Mouse (Mus musculus) embryonic facial prominence, embryonic 13.5 days (tissue): ENCODE measurements around the gene Fam240a. TPM values are rescaled to one million over a fixed set of nuclear protein-coding genes. Genes with fewer than 3 reads are reported as not detected.

ENCODE experiments used
- ATAC-seq: fragments of 200-750 bp; cut with Nextera tagmentation; 2 replicates; pipeline ENCODE4 v1.8.0; 2017; ENCODE audit warnings: low read depth; ENCODE audit not compliant: insufficient number of reproducible peaks, insufficient read depth, low FRiP score, low TSS enrichment
- H3K27ac ChIP-seq: fragments of 300-500 bp; sonication (generic); 2 replicates; pipeline ENCODE4 v1.5.1; 2015; ENCODE audit warnings: moderate library complexity, mild to moderate bottlenecking, inconsistent platforms
- H3K27me3 ChIP-seq: fragments of 300-500 bp; sonication (generic); 2 replicates; pipeline ENCODE4 v1.6.1; 2015; ENCODE audit warnings: mild to moderate bottlenecking, inconsistent platforms
- H3K36me3 ChIP-seq: fragments of 300-500 bp; sonication (generic); 2 replicates; pipeline ENCODE4 v1.6.1; 2015; ENCODE audit warnings: mild to moderate bottlenecking, inconsistent platforms
- H3K4me1 ChIP-seq: fragments of 300-500 bp; sonication (generic); 2 replicates; pipeline ENCODE4 v1.6.1; 2015; ENCODE audit warnings: inconsistent platforms
- H3K4me2 ChIP-seq: fragments of 300-500 bp; sonication (generic); 2 replicates; pipeline ENCODE4 v1.6.1; 2015; ENCODE audit warnings: moderate library complexity, mild to moderate bottlenecking, inconsistent platforms
- H3K4me3 ChIP-seq: fragments of 300-500 bp; sonication (generic); 2 replicates; pipeline ENCODE4 v1.5.1; 2015; ENCODE audit warnings: mild to moderate bottlenecking, inconsistent platforms
- H3K9ac ChIP-seq: fragments of 300-500 bp; sonication (generic); 2 replicates; pipeline ENCODE4 v1.6.1; 2015; ENCODE audit warnings: mild to moderate bottlenecking, inconsistent platforms
- H3K9me3 ChIP-seq: fragments of 300-500 bp; sonication (generic); 2 replicates; pipeline ENCODE4 v1.6.1; 2016; ENCODE audit warnings: inconsistent platforms
- WGBS: fragments of 180-500 bp; shearing (Covaris S2); methylation state at CpG from one replicate; pipeline ENCODE4 v1.1.7; 2015; ENCODE audit warnings: mixed read lengths; 5-methylcytosine and 5-hydroxymethylcytosine counted together
- polyA plus RNA-seq: library from polyadenylated mRNA; unstranded; fragments of >200 nt; fragmentation: Nextera tagmentation; extraction: Ambion mirVana; gene quantifications from 2 replicates; pipeline ENCODE4 v1.2.1, GENCODE M21; 2015

Gene Fam240a
- polyA plus RNA-seq, 1 experiment from 2014 or later = not detected

GRCm38 (mm10) chr9:110952931-110953549 lies 36.4 kb upstream of the Fam240a start:
- Histone ChIP-seq H3K27me3 (peaks cover 48% of the 10 kb centered on the region), H3K4me1 (peaks cover 5% of the 10 kb centered on the region; the same call in 1 of the 2 replicates), H3K4me3 (peak overlapping the region; percentile 56), H3K9ac (peak overlapping the region; percentile 69; the same call in 1 of the 2 replicates), H3K4me2 (peak overlapping the region; percentile 98), H3K9me3 (no peaks in the 10 kb centered on the region), H3K36me3 (no peaks in the 10 kb centered on the region), H3K27ac (no peak overlapping the region)
- WGBS = 37% methylated on average over 5 of the region's 5 CpGs
- ATAC-seq = no peak

GRCm38 (mm10) chr9:110952398-110952797 lies 35.7 kb upstream of the Fam240a start:
- Histone ChIP-seq H3K27ac (no peak overlapping the region), H3K9me3 (no peaks in the 10 kb centered on the region), H3K27me3 (peaks cover 54% of the 10 kb centered on the region), H3K4me1 (peaks cover 8% of the 10 kb centered on the region), H3K4me2 (no peak overlapping the region), H3K4me3 (no peak overlapping the region), H3K9ac (no peak overlapping the region), H3K36me3 (no peaks in the 10 kb centered on the region)
- 57% methylated on average over 6 of the region's 6 CpGs for WGBS
- no peak for ATAC-seq

GRCm38 (mm10) chr9:110951866-110952265 lies 35.2 kb upstream of the Fam240a start:
- Histone ChIP-seq H3K27me3 (peaks cover 59% of the 10 kb centered on the region), H3K4me3 (no peak overlapping the region), H3K4me2 (no peak overlapping the region), H3K27ac (no peak overlapping the region), H3K4me1 (peaks cover 12% of the 10 kb centered on the region), H3K36me3 (no peaks in the 10 kb centered on the region), H3K9ac (no peak overlapping the region), H3K9me3 (no peaks in the 10 kb centered on the region)
- 93% methylated on average over 13 of the region's 13 CpGs for WGBS
- ATAC-seq = no peak

- peaks cover 17% of the 10 kb centered on the region for H3K4me1 ChIP-seq
- no peak within 1 kb of the TSS for H3K4me3 ChIP-seq
- 89% methylated on average over 11 of the region's 11 CpGs for WGBS
- no peak within 1 kb of the TSS for H3K4me2 ChIP-seq
- H3K27me3 ChIP-seq = peaks cover 63% of the 10 kb centered on the region
- H3K27ac ChIP-seq = no peak within 1 kb of the TSS
- no peak within 1 kb of the TSS for H3K9ac ChIP-seq
- H3K36me3 ChIP-seq = no peaks in the 10 kb centered on the region
- H3K9me3 ChIP-seq = no peaks in the 10 kb centered on the region
- no peak for ATAC-seq
Measured at GRCm38 (mm10) chr9:110951397-110951796, 34.7 kb upstream of the Fam240a start, which contains the start of gene Lrrc2. Lrrc2 (plus strand) TSS chr9:110951545.

- no peaks in the 10 kb centered on the region for H3K36me3 ChIP-seq
- no peaks in the 10 kb centered on the region for H3K9me3 ChIP-seq
- no peak overlapping the region for H3K4me2 ChIP-seq
- WGBS = 92% methylated on average over 3 of the region's 3 CpGs
- no peak overlapping the region for H3K4me3 ChIP-seq
- H3K4me1 ChIP-seq = peaks cover 23% of the 10 kb centered on the region
- ATAC-seq = no peak
- H3K27ac ChIP-seq = no peak overlapping the region
- H3K27me3 ChIP-seq = peaks cover 63% of the 10 kb centered on the region
- no peak overlapping the region for H3K9ac ChIP-seq
Measured at GRCm38 (mm10) chr9:110950109-110950508, 33.4 kb upstream of the Fam240a start.

GRCm38 (mm10) chr9:110948813-110949310 lies 32.2 kb upstream of the Fam240a start:
- Histone ChIP-seq H3K27me3 (peaks cover 64% of the 10 kb centered on the region), H3K4me1 (peaks cover 27% of the 10 kb centered on the region), H3K4me2 (no peak overlapping the region), H3K9ac (no peak overlapping the region), H3K27ac (no peak overlapping the region), H3K36me3 (no peaks in the 10 kb centered on the region), H3K4me3 (no peak overlapping the region), H3K9me3 (no peaks in the 10 kb centered on the region)
- WGBS = 56% methylated on average over 8 of the region's 8 CpGs
- no peak for ATAC-seq

- Histone ChIP-seq H3K4me2 (no peak overlapping the region), H3K9ac (no peak overlapping the region), H3K9me3 (no peaks in the 10 kb centered on the region), H3K27ac (no peak overlapping the region), H3K4me3 (no peak overlapping the region), H3K4me1 (peaks cover 22% of the 10 kb centered on the region), H3K36me3 (no peaks in the 10 kb centered on the region), H3K27me3 (peaks cover 57% of the 10 kb centered on the region)
- ATAC-seq = no peak
- WGBS = 37% methylated on average over 6 of the region's 6 CpGs
Measured at GRCm38 (mm10) chr9:110947900-110948299, 31.2 kb upstream of the Fam240a start.

GRCm38 (mm10) chr9:110947261-110947661 lies 30.6 kb upstream of the Fam240a start:
- 14% methylated on average over 6 of the region's 6 CpGs for WGBS
- H3K4me1 ChIP-seq = peaks cover 22% of the 10 kb centered on the region
- H3K9ac ChIP-seq = no peak overlapping the region
- no peaks in the 10 kb centered on the region for H3K9me3 ChIP-seq
- H3K4me2 ChIP-seq = no peak overlapping the region; the same call in 1 of the 2 replicates
- no peak overlapping the region for H3K27ac ChIP-seq
- peaks cover 55% of the 10 kb centered on the region for H3K27me3 ChIP-seq
- no peak for ATAC-seq
- H3K4me3 ChIP-seq = no peak overlapping the region
- no peaks in the 10 kb centered on the region for H3K36me3 ChIP-seq

GRCm38 (mm10) chr9:110946548-110947044 lies 29.9 kb upstream of the Fam240a start:
- no peak for ATAC-seq
- Histone ChIP-seq H3K4me3 (no peak overlapping the region), H3K9ac (no peak overlapping the region), H3K9me3 (no peaks in the 10 kb centered on the region), H3K27me3 (peaks cover 49% of the 10 kb centered on the region), H3K36me3 (no peaks in the 10 kb centered on the region), H3K27ac (no peak overlapping the region), H3K4me1 (peaks cover 22% of the 10 kb centered on the region), H3K4me2 (peak overlapping the region; percentile 26)
- 7% methylated on average over 20 of the region's 20 CpGs for WGBS

- Histone ChIP-seq H3K4me3 (peak within 1 kb of the TSS; percentile 4; the same call in 1 of the 2 replicates), H3K4me2 (peak within 1 kb of the TSS; percentile 26), H3K27me3 (peaks cover 49% of the 10 kb centered on the region), H3K27ac (no peak within 1 kb of the TSS), H3K4me1 (peaks cover 22% of the 10 kb centered on the region), H3K9me3 (no peaks in the 10 kb centered on the region), H3K36me3 (no peaks in the 10 kb centered on the region), H3K9ac (no peak within 1 kb of the TSS)
- ATAC-seq = no peak
- 12% methylated on average over 11 of the region's 11 CpGs for WGBS
Measured at GRCm38 (mm10) chr9:110945926-110946325, 29.3 kb upstream of the Fam240a start, which contains the start of gene Tdgf1. Tdgf1 (minus strand) TSS chr9:110946158.

GRCm38 (mm10) chr9:110945343-110945742 lies 28.7 kb upstream of the Fam240a start:
- Histone ChIP-seq H3K27me3 (peaks cover 49% of the 10 kb centered on the region), H3K4me3 (peak overlapping the region; percentile 4; the same call in 1 of the 2 replicates), H3K27ac (no peak overlapping the region), H3K9me3 (no peaks in the 10 kb centered on the region), H3K9ac (no peak overlapping the region), H3K4me2 (peak overlapping the region; percentile 11; the same call in 1 of the 2 replicates), H3K4me1 (peaks cover 22% of the 10 kb centered on the region), H3K36me3 (no peaks in the 10 kb centered on the region)
- ATAC-seq = no peak
- 16% methylated on average over 18 of the region's 18 CpGs for WGBS

- peaks cover 49% of the 10 kb centered on the region for H3K27me3 ChIP-seq
- no peak overlapping the region for H3K9ac ChIP-seq
- H3K36me3 ChIP-seq = no peaks in the 10 kb centered on the region
- no peak overlapping the region for H3K4me3 ChIP-seq
- no peak overlapping the region for H3K27ac ChIP-seq
- no peaks in the 10 kb centered on the region for H3K9me3 ChIP-seq
- H3K4me1 ChIP-seq = peaks cover 22% of the 10 kb centered on the region
- WGBS = 27% methylated on average over 13 of the region's 13 CpGs
- no peak for ATAC-seq
- H3K4me2 ChIP-seq = peak overlapping the region; percentile 35; the same call in 1 of the 2 replicates
Measured at GRCm38 (mm10) chr9:110944265-110944664, 27.6 kb upstream of the Fam240a start.
